Mouse (Mus musculus): Measurements from ENCODE around the gene Rab11b. TPM values are rescaled to one million over a fixed set of nuclear protein-coding genes. Genes with fewer than 3 reads are reported as not detected.

Gene Rab11b
- 100 to 1,000 TPM; 328 to 372 TPM for total RNA-seq (2021)

DNA sequence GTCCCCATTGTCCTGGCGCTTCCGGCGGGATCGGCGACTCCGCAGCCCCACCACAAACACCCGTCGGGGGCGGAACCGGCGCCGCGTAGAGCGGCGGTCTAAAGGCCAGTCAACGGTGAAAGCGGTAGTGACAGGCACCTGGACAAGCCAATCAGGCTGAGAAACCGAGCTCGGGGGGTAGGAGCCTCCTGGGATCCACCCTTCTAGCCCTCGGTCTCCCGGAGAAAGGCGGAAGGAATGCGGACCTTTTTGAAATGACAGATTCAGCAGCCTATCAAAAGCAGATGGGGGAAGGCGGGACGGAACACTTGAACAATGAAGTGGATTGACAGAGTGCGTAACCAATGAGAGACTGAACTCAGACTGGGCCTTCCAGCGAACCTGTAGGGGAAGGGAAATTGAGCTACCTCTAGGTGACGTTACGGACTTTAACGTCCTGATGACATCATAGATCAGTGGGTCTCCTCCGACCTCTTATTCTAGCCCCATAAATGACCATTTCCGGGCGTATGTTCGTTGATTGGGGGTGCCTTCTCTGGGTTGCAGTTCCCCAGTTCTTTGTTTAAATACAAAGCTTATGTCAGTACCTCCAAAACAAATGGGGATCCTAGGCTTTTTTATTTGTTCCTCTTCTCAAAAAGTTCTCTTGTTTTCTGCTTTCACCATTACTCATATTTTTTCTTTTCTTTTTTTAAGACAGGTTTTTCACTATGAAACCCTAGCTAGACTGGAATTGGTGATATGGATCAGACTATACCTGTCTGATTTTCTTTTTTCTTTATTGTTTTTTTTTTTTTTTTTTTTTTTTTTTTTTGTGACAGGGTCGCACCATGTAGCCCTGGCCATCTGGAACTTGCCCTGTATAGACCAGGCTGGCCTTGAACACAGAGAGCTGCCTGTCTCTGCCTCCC, at the start of gene Rab11b:
Rab11b (minus strand) TSS at position 276 of the 911 bp plus-strand sequence.
- intact Hi-C loops (cut with DNase I), result no loop called here
- peak; percentile 100 for DNase-seq (ENCODE audit: low spot score in 2 of 2)

DNA sequence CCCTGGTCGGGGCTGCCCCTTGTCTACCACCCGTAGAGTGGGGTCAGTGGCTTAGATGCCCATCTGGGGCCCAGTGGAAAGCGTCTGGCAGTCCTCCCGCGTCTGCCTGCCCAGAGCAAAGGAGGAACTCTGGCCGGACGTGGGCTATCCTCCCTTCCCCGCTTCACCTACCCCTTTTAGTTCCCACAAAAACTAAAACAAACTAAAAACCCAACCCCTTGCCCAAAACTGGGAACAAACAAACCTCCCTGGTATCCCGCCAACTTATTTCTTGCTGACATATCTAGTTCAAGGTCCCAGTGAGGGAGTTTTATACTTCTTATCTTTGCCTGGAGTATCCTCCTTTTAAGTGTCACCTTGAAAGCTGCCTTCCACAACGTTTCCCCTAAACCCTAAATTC, 47.9 kb upstream of the Rab11b start:
- intact Hi-C loops (cut with DNase I), result no loop called here
- no peak for DNase-seq (ENCODE audit: low spot score in 2 of 2)

DNA sequence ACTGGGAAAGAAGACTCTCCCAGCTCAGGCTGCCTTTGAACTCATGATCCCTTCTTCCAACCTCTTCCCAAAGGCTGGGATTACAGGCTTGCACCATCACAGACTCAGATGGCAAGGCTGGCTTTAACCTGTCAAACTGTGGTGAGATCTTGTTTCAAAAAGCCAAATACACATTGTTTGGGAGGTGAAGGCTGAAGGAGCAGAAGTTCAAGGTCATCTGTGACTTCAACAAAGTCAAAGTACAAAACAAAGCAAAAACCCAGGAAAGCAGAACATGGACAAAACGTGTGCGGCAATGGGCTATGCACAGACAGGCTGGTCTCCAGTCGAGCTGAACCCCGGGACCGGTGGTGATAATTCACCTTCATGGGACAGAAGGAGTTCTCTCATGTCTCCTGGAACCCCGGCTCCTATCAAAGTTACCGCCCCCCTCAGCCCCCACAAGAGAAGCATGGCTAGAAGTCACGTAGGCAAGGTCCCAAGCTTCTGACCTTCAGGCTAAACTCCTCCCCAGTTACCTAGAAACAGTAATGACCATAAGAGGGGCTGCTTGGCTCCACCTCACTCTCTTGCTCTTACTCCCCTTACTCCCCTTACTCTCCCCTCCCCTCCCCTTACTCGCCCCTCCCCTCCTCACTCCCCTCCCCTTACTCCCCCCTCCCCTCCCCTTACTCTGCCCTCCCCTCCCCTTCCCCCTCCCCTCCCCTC, 47.0 kb upstream of the Rab11b start:
- DNase-seq (ENCODE audit: low spot score in 2 of 2), result no peak
- intact Hi-C loops (cut with DNase I), result no loop called here

DNA sequence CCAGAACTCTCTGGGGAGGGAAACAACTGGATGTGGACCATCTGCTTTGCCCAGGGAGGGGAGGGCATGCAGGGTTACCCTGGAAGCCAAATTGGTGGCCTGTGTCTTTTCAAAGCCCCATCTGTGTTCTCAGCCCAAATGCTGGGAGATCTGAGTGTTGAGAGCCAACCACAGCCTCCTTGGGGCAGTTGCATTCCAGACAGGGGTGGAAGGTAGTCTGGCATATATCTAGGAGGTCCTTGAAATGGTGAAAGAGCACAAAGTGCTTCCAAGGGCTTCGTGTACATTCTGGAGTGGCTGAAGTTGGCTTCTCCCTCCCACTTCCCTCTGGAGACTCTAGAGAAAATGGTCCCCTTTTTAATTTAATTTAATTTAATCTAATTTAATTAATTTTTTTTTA, 44.4 kb upstream of the Rab11b start:
- DNase-seq (ENCODE audit: low spot score in 2 of 2), result no peak
- intact Hi-C loops (cut with DNase I), result loop anchor here (5.0 kb wide), 1 partner anchor 57 kb away; no protein-coding TSS in a partner anchor

DNA sequence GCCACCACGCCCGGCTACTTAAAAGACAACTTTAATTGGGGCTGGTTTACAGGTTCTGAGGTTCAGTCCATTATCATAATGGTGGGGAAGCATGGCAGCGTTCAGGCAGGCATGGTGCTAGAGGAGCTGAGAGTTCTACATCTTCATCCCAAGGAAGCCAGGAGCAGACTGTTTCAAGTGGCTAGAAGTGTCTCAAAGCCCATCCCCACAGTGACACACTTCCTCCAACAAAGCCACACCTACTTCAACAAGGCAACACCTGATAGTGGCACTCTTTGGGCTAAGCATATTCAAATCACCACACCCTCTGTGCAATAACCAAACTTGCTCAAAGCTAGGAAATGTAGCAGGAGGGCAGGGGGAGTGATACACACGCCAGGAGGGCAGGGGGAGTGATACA, 43.9 kb upstream of the Rab11b start:
- DNase-seq (ENCODE audit: low spot score in 2 of 2), result no peak
- intact Hi-C loops (cut with DNase I), result loop anchor here (5.0 kb wide), 1 partner anchor 57 kb away; no protein-coding TSS in a partner anchor

DNA sequence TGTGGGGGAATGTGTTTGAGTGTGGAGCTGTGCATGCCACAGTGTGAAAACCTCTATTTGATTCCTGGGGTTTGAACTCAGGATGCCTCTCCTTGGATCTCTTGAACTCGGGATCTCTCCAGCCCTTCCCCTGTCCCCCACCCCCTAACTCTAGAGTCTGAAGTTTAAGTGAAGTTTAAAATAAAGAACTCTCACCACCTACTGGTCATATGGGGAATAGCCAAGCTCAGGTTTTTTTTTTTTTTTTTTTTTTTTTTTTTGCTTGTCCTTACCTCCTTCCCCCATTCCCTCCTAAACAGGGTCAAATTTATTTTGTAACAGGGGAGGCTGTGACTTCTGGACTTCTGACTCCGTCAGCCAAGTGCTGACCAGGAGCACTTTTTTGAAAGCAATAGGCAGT, 41.9 kb upstream of the Rab11b start:
- intact Hi-C loops (cut with DNase I), result loop anchor here (2.0 to 5.0 kb wide), 2 partner anchors 55 to 75 kb away; no protein-coding TSS in a partner anchor
- DNase-seq (ENCODE audit: low spot score in 2 of 2), result no peak

DNA sequence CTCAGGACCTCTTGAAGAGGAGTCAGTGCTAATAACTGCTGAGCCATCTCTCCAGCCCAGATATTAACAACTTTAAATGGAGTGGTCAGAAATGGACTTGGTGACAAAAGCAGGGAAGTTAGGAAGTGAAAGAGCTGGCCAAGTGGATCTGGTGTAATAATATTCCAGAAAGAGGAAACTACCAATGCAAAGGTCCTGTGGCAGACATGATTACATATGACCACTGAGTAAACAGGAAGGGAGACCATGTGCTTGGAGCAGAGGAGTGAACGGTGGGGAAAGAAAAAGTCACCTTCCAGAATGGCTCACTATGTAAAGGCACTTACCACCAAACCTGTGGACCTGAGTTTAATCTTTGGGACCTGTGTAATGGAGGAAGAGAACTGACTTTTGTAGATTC, 38.9 kb upstream of the Rab11b start:
- no peak for DNase-seq (ENCODE audit: low spot score in 2 of 2)
- intact Hi-C loops (cut with DNase I), result no loop called here

DNA sequence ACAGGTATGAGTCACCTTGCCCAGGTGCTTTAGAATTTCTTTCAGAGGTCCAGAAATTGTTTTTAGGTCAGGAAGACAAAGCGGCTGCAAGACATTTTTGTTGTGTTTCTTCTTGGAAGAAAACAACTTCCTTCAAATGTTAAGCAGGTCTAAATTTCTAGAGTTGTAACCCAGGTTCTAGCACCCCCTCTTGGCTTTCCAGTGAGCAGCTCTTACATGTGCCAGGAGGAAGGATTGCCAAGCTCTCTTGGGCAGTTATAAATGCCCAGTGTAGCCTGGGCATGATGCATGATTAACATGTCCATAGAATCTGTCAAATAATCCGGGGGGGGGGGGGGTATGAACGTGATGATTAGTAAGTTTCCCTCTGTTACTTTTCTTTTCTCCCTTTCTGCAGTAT, 38.0 kb upstream of the Rab11b start:
- DNase-seq (ENCODE audit: low spot score in 2 of 2), result no peak

DNA sequence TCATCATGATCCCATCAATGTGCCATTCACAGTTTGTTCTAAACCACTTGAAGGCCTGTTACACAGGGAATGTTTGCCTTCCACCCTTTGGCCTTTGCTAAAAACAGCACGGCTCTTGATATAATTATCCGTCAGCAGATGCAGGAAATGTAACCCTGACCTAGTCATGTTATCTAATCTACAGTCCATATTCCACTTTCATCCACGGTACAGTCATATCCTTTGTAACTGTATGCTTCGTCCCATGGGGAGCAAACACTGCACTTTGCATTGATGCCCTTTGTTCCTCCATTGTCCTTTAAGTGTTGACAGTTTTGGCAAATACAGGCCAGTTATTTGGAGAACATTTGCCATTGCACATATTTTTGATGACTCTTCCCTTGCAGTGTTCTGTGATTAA, 28.4 kb upstream of the Rab11b start:
- intact Hi-C loops (cut with DNase I), result no loop called here
- DNase-seq (ENCODE audit: low spot score in 2 of 2), result no peak

More for the DNA sequence above, 38.0 kb upstream of the Rab11b start:
- intact Hi-C loops (cut with DNase I), result no loop called here

DNA sequence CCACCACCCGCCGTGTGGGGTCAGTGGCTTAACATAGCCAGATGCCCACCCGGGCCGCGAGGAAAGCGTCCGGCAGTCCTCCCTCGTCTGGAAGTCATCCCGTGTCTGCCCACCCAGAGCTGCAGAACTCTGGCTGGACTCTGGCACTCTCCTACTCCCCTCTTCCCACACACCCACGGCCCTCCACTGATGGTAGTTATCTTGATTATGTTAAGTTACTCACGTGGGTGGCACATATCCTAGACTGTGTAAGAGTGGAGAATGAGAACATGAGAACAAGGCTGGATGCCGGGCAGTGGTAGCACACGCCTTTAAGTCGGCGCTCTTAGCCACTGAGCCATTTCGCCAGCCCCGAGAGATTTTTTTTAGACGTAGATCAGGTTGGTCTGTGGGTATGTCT, 26.0 kb upstream of the Rab11b start:
- intact Hi-C loops (cut with DNase I), result no loop called here
- DNase-seq (ENCODE audit: low spot score in 2 of 2), result peak in 1 of 2 experiments; percentile 18

DNA sequence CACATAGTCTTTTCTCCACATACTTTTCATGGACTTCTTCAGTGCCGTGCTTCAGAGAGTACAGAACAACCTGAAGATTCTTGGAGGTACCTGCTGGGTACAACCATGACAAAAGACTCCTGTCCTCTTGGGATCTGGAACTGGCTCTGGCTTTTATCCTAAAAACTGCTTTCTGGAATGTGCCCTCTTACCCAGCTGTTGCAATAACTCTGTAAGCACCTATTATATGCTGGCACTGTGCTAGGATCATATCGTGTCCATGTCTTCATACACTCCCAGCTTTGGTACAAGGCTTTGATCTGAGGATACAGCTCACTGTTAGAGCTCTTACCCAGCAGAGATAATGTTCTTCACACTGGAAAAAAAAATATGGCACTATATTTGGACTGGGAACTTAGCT, 24.6 kb upstream of the Rab11b start:
- DNase-seq (ENCODE audit: low spot score in 2 of 2), result no peak
- intact Hi-C loops (cut with DNase I), result no loop called here

DNA sequence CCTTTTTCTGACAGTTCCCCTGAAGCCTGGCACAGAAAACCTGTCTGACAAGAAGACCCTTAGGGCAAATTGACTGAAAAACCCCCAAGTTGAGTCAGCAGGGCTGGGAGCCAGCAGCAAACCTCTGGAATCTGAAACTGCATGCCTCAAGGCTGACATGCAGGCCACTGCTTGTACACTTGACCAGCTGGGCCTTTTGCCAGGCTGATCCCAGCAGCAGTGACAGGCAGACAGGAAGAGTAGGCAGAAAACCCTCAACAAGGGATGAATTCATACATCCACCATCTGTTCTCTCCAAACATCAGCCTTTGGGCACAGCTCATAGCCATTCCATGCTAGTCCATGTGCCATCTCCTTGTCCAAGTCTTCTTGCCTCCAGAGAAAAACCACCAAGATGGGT, 23.1 kb upstream of the Rab11b start:
- intact Hi-C loops (cut with DNase I), result no loop called here
- DNase-seq (ENCODE audit: low spot score in 2 of 2), result peak; percentile 43 to 50

DNA sequence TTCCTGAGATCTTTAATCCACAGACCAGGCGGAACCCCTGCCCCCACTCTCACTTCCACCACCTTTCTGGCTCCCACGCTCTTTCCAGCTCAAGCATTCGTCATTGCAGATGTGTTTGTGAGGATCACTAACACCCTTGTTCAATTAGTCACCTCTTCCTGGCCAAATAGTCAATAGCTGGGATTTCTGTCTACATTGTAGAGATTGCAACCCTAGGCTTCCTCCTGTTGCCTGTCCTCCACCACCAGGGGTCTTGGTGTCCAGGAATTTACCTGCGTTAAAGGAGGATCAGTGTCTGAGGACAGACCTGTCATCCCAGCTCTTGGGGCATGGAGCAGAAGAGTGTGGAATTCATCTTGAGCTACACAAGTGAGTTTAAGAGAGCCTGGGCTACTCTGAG, 21.7 kb upstream of the Rab11b start:
- DNase-seq (ENCODE audit: low spot score in 2 of 2), result no peak
- intact Hi-C loops (cut with DNase I), result no loop called here

DNA sequence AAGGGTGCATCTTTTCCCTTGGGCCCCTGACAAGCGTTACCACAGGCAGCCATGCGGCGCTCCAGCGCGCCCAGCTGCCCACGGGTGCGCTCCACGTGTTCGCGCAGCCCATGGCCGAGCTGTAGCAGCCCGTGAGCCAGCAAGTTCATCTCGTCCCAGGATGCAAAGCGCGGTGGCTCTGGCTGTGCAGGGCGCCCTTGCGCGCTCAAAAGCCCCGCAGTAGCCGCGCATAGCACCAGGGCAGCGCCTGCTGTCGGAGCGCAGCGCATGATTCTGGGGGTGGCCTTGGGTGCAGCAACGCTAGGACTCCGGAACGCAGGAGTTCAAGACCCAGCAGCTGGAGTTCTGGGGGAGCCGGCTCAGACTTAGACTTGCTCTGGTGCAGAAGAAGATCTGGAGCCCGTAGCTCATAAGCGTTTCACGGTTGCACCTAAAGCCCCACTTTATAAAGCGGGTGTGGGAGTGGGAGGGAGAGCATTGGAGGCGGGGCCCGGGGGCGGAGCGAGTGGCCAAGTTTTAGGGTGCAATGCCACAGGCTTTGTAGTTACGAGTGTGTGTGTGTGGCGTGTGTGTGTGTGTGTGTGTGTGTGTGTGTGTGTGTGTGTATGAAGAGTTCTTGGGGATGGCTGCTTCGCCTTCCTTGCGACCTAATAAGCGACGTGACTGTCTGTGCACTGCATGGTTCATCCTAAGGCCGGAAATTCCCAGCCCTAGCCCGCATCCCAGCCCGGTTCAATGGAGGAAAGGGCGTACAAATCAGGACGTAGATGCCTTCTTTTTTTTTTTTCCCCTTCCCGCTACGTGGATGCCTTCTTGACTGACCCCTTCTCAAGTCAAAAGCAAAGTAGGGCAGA, 21.0 kb upstream of the Rab11b start, which contains the start of gene Angptl4:
Angptl4 (minus strand) TSS at position 707 of the 854 bp plus-strand sequence.
- intact Hi-C loops (cut with DNase I), result no loop called here
- peak; percentile 43 to 62 for DNase-seq (ENCODE audit: low spot score in 2 of 2)

DNA sequence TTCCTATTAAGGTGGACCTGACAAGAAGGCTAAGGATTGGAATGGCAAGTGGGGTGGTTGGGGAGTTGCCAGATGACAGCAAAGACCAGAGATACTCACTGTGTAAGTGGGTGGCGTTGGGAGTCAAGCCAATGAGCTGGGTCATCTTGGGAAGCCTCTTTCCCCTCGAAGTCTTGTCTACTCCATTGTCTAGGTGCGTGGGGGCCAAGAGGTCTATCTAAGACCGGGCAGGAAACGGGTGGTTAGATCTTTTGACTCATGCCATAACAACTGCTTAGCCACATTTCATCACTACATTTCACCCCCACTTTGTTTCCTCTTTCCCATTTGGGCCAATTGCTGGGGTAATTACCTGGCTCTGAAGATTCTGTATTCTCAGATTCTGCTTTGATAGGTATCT, 20.1 kb upstream of the Rab11b start:
- DNase-seq (ENCODE audit: low spot score in 2 of 2), result no peak
- intact Hi-C loops (cut with DNase I), result no loop called here

DNA sequence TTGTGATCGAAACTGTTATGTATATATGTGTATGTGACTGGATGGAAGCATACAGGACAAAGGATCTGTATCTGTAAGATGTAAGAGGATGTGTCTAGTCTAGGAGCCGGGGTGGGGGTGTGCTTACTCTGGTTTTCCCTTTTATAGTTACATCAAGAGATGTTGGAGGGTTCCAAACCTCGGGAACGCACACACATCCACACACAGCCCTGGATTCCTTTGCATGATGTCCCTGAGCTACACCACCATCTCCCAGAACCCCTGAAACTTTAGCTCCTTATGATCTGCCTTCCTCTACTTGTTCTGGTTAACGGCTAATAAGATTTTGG, 19.6 kb upstream of the Rab11b start:
- intact Hi-C loops (cut with DNase I), result no loop called here
- no peak for DNase-seq (ENCODE audit: low spot score in 2 of 2)

DNA sequence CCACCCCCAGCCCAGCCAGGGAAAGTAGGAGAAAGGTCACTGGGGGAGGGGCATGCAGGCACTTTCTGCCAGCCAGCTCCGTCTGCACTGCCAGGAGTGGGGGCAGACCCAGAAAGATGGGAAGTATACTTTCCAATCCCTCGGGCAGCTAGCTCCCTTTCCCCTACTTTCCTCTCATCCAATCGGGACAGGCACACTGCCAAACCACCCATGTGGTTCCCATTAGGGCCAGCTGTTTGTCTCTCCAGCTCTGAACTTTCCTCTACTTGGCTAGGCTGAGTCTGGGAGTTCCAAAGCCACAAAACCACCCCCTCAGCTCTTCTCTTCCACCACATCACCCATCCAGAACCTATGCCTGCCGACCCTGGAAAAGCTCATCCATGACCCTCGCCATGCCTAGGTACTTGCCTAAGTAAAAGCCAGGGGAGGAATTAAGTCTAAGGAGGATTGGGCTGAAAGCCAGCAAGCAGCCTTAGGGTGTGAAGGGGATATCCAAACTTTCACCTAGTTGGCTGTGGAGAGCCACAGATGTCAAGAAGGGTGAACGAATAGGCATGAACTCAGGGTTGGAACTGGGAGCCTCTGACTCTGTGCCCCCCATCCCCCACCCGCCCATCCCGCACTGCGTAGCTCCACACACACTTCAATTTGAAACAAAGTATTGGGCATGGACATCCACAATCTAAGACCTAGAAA, 19.1 kb upstream of the Rab11b start:
- intact Hi-C loops (cut with DNase I), result no loop called here
- DNase-seq (ENCODE audit: low spot score in 2 of 2), result peak; percentile 67 to 80

DNA sequence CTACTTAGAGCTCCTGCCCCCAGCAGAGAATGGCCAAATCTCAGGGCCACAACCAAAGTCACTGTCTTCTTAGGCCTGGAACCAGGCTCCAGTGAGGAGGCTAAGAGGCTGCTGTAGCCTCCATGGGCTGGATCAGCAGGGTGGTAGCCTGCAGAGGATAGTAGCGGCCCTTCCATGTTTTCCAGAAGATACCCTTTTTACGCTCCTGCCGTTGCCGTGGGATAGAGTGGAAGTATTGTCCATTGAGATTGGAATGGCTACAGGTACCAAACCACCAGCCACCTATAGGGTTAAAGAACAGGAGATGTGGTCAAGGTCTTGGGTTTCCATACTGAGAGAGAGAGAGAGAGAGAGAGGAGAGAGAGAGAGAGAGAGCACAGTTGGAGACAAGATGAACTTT, 15.0 kb upstream of the Rab11b start:
- intact Hi-C loops (cut with DNase I), result no loop called here
- no peak for DNase-seq (ENCODE audit: low spot score in 2 of 2)

DNA sequence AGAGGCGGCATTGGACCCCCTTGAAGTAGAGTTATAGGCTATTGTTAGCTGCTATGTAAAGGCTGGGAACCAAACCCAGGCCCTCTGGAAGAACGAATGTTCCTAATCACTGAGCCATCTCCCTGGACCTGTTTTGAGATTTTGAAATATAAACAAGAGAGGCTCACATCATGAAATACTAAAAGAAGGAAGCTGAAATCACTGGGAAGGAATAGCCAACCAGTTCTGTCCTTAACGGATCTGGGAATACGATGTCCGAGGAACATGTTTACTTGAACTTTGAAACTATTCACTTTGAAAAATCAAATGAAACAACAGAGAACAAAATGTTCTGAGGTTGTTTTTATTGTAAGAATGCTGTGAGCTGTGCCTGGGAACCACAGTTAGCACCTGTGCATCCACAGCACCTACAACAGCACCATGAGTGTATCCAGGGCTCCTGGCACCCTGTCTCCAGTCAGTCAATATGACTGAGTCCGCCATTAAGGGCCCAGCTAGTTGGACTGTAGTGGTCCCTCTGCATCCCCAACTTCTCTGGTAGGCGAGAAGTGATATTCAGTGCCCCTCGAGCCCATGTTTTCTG, 14.3 kb upstream of the Rab11b start:
- no peak for DNase-seq (ENCODE audit: low spot score in 2 of 2)
- intact Hi-C loops (cut with DNase I), result no loop called here
